Mouse (Mus musculus): ENCODE results near the gene Herc6. TPM values are rescaled to one million over a fixed set of nuclear protein-coding genes. Genes with fewer than 3 reads are reported as not detected.

Herc6 gene
- 1.8 and 2.2 TPM in 2 replicates for polyA plus RNA-seq (2015; fragmentation: Nextera tagmentation; extraction: Ambion mirVana)

- peak within 1 kb of the TSS; percentile 67; the same call in 1 of the 2 replicates for H3K27ac ChIP-seq
- 3% methylated on average over 16 of the region's 16 CpGs for WGBS
- H3K9ac ChIP-seq, result peak within 1 kb of the TSS; percentile 65
- peak; percentile 79 for ATAC-seq (ENCODE audit: low FRiP score, low read depth)
- no peaks in the 10 kb centered on the region for H3K36me3 ChIP-seq
- no peaks in the 10 kb centered on the region for H3K9me3 ChIP-seq
- H3K4me3 ChIP-seq, result peak within 1 kb of the TSS; percentile 55
- H3K4me2 ChIP-seq (replicated peaks), result peak within 1 kb of the TSS; percentile 82
- H3K27me3 ChIP-seq, result no peaks in the 10 kb centered on the region
- H3K4me1 ChIP-seq, result peaks cover 2% of the 10 kb centered on the region; the same call in 1 of the 2 replicates
These were observed at the start of gene Herc6 for GRCm38 (mm10) chr6:57580881-57581548. Herc6 (plus strand) TSS chr6:57581000.

- Histone ChIP-seq H3K27me3 (no peaks in the 10 kb centered on the region), H3K36me3 (no peaks in the 10 kb centered on the region), H3K27ac (no peak overlapping the region), H3K4me2 (replicated peaks) (no peak overlapping the region), H3K4me3 (no peak overlapping the region), H3K4me1 (peaks cover 13% of the 10 kb centered on the region), H3K9me3 (no peaks in the 10 kb centered on the region), H3K9ac (no peak overlapping the region)
- 71% methylated on average over 4 of the region's 4 CpGs for WGBS
- no peak for ATAC-seq (ENCODE audit: low FRiP score, low read depth)
These were observed 49.8 kb upstream of the Herc6 start for GRCm38 (mm10) chr6:57531011-57531410.

- 84% methylated on average over 1 of the region's 1 CpGs for WGBS
- H3K9ac ChIP-seq, result no peak overlapping the region
- no peaks in the 10 kb centered on the region for H3K27me3 ChIP-seq
- no peak overlapping the region for H3K4me3 ChIP-seq
- no peaks in the 10 kb centered on the region for H3K9me3 ChIP-seq
- no peak for ATAC-seq (ENCODE audit: low FRiP score, low read depth)
- H3K36me3 ChIP-seq, result no peaks in the 10 kb centered on the region
- H3K27ac ChIP-seq, result no peak overlapping the region
- no peak overlapping the region for H3K4me2 ChIP-seq (replicated peaks)
- peaks cover 13% of the 10 kb centered on the region for H3K4me1 ChIP-seq
These were observed 49.4 kb upstream of the Herc6 start for GRCm38 (mm10) chr6:57531441-57531840.

- Histone ChIP-seq H3K27me3 (no peaks in the 10 kb centered on the region), H3K36me3 (no peaks in the 10 kb centered on the region), H3K9me3 (no peaks in the 10 kb centered on the region), H3K4me2 (replicated peaks) (no peak overlapping the region), H3K4me1 (peaks cover 13% of the 10 kb centered on the region), H3K4me3 (no peak overlapping the region), H3K27ac (no peak overlapping the region), H3K9ac (no peak overlapping the region)
- ATAC-seq (ENCODE audit: low FRiP score, low read depth), result no peak
- 75% methylated on average over 1 of the region's 1 CpGs for WGBS
These were observed 48.8 kb upstream of the Herc6 start for GRCm38 (mm10) chr6:57532022-57532421.

GRCm38 (mm10) chr6:57533410-57533809, 47.4 kb upstream of the Herc6 start:
- Histone ChIP-seq H3K27ac (no peak overlapping the region), H3K27me3 (no peaks in the 10 kb centered on the region), H3K9ac (0 out of 2 replicates have a peak overlapping the region, but pooled peaks have one; percentile 86), H3K4me1 (peaks cover 13% of the 10 kb centered on the region), H3K4me3 (peak overlapping the region; percentile 78), H3K4me2 (replicated peaks) (peak overlapping the region; percentile 87), H3K36me3 (no peaks in the 10 kb centered on the region), H3K9me3 (no peaks in the 10 kb centered on the region)
- WGBS, result 53% methylated on average over 2 of the region's 2 CpGs
- ATAC-seq (ENCODE audit: low FRiP score, low read depth), result no peak

- peak overlapping the region; percentile 87 for H3K4me2 ChIP-seq (replicated peaks)
- no peaks in the 10 kb centered on the region for H3K27me3 ChIP-seq
- no peaks in the 10 kb centered on the region for H3K9me3 ChIP-seq
- peak overlapping the region; percentile 86 for H3K9ac ChIP-seq
- no peaks in the 10 kb centered on the region for H3K36me3 ChIP-seq
- peak overlapping the region; percentile 84; the same call in 1 of the 2 replicates for H3K27ac ChIP-seq
- peaks cover 13% of the 10 kb centered on the region for H3K4me1 ChIP-seq
- H3K4me3 ChIP-seq, result peak overlapping the region; percentile 78
- ATAC-seq (ENCODE audit: low FRiP score, low read depth), result no peak
- WGBS, result 3% methylated on average over 8 of the region's 8 CpGs
These were observed 46.6 kb upstream of the Herc6 start for GRCm38 (mm10) chr6:57534231-57534610.

GRCm38 (mm10) chr6:57534611-57535286, 46.1 kb upstream of the Herc6 start:
- H3K4me2 ChIP-seq (replicated peaks), result peak overlapping the region; percentile 87
- peak overlapping the region; percentile 86 for H3K9ac ChIP-seq
- H3K4me3 ChIP-seq, result peak overlapping the region; percentile 78
- H3K36me3 ChIP-seq, result no peaks in the 10 kb centered on the region
- peak overlapping the region; percentile 84 for H3K27ac ChIP-seq
- H3K4me1 ChIP-seq, result peaks cover 13% of the 10 kb centered on the region
- H3K27me3 ChIP-seq, result no peaks in the 10 kb centered on the region
- no peaks in the 10 kb centered on the region for H3K9me3 ChIP-seq
- WGBS, result under 1% methylated on average over 31 of the region's 31 CpGs
- ATAC-seq (ENCODE audit: low FRiP score, low read depth), result peak; percentile 13

GRCm38 (mm10) chr6:57535386-57535936, 45.3 kb upstream of the Herc6 start, which contains the start of gene Ppm1k:
Ppm1k (minus strand) TSS chr6:57535468.
- H3K4me3 ChIP-seq, result peak within 1 kb of the TSS; percentile 78
- H3K9me3 ChIP-seq, result no peaks in the 10 kb centered on the region
- peak within 1 kb of the TSS; percentile 87 for H3K4me2 ChIP-seq (replicated peaks)
- under 1% methylated on average over 24 of the region's 24 CpGs for WGBS
- peak; percentile 98 for ATAC-seq (ENCODE audit: low FRiP score, low read depth)
- H3K27me3 ChIP-seq, result no peaks in the 10 kb centered on the region
- H3K9ac ChIP-seq, result peak within 1 kb of the TSS; percentile 86
- H3K36me3 ChIP-seq, result no peaks in the 10 kb centered on the region
- H3K27ac ChIP-seq, result peak within 1 kb of the TSS; percentile 85
- H3K4me1 ChIP-seq, result peaks cover 13% of the 10 kb centered on the region

- H3K9ac ChIP-seq, result peak overlapping the region; percentile 61
- peak overlapping the region; percentile 85; the same call in 1 of the 2 replicates for H3K27ac ChIP-seq
- 21% methylated on average over 14 of the region's 14 CpGs for WGBS
- no peaks in the 10 kb centered on the region for H3K27me3 ChIP-seq
- H3K4me3 ChIP-seq, result peak overlapping the region; percentile 78
- H3K9me3 ChIP-seq, result no peaks in the 10 kb centered on the region
- peak overlapping the region; percentile 73 for H3K4me2 ChIP-seq (replicated peaks)
- H3K4me1 ChIP-seq, result peaks cover 13% of the 10 kb centered on the region
- ATAC-seq (ENCODE audit: low FRiP score, low read depth), result peak; percentile 32; the same call in 1 of the 2 replicates
- H3K36me3 ChIP-seq, result no peaks in the 10 kb centered on the region
These were observed 44.7 kb upstream of the Herc6 start for GRCm38 (mm10) chr6:57535971-57536669.

GRCm38 (mm10) chr6:57537887-57538286, 42.9 kb upstream of the Herc6 start:
- peaks cover 13% of the 10 kb centered on the region for H3K4me1 ChIP-seq
- H3K27ac ChIP-seq, result no peak overlapping the region
- H3K27me3 ChIP-seq, result no peaks in the 10 kb centered on the region
- no peaks in the 10 kb centered on the region for H3K36me3 ChIP-seq
- no peak overlapping the region for H3K4me3 ChIP-seq
- no peak overlapping the region for H3K9ac ChIP-seq
- WGBS, result 87% methylated on average over 5 of the region's 5 CpGs
- ATAC-seq (ENCODE audit: low FRiP score, low read depth), result no peak
- H3K9me3 ChIP-seq, result no peaks in the 10 kb centered on the region
- H3K4me2 ChIP-seq (replicated peaks), result no peak overlapping the region

- WGBS, result 80% methylated on average over 5 of the region's 5 CpGs
- no peak overlapping the region for H3K9ac ChIP-seq
- ATAC-seq (ENCODE audit: low FRiP score, low read depth), result no peak
These were observed 39.8 kb upstream of the Herc6 start for GRCm38 (mm10) chr6:57540950-57541498.

More at GRCm38 (mm10) chr6:57540950-57541498, 39.8 kb upstream of the Herc6 start:
- H3K9me3 ChIP-seq, result no peaks in the 10 kb centered on the region
- no peak overlapping the region for H3K27ac ChIP-seq
- no peak overlapping the region for H3K4me2 ChIP-seq (replicated peaks)
- H3K4me1 ChIP-seq, result no peaks in the 10 kb centered on the region
- no peaks in the 10 kb centered on the region for H3K36me3 ChIP-seq
- no peak overlapping the region for H3K4me3 ChIP-seq
- no peaks in the 10 kb centered on the region for H3K27me3 ChIP-seq
